Mouse (Mus musculus) liver, embryonic 15.5 days (tissue): ENCODE data around the gene Exd1. TPM values are rescaled to one million over a fixed set of nuclear protein-coding genes. Genes with fewer than 3 reads are reported as not detected.
"Not testable (repeated sequence)": the region's sequence is repeated elsewhere in the genome, so short reads cannot be mapped to it uniquely, and the experiment has no call there.

Source experiments
- ATAC-seq: fragments of 200-750 bp; cut with Nextera tagmentation; 2 replicates; pipeline ENCODE4 v1.8.0; 2017; ENCODE audit warnings: moderate number of reproducible peaks, mild to moderate bottlenecking, moderate library complexity; ENCODE audit not compliant: insufficient read depth
- H3K27ac ChIP-seq: fragments of 300-500 bp; sonication (generic); replicated peaks from 2 replicates; pipeline ENCODE4 v1.5.1; 2015; ENCODE audit warnings: mild to moderate bottlenecking, inconsistent platforms
- H3K27me3 ChIP-seq: fragments of 300-500 bp; sonication (generic); 2 replicates; pipeline ENCODE4 v1.6.1; 2015; ENCODE audit warnings: mild to moderate bottlenecking, inconsistent platforms
- H3K36me3 ChIP-seq: fragments of 300-500 bp; sonication (generic); replicated peaks from 2 replicates; pipeline ENCODE4 v1.6.1; 2015; ENCODE audit warnings: moderate library complexity, mild to moderate bottlenecking, inconsistent platforms
- H3K4me1 ChIP-seq: fragments of 300-500 bp; sonication (generic); replicated peaks from 2 replicates; pipeline ENCODE4 v1.6.1; 2015; ENCODE audit warnings: inconsistent platforms
- H3K4me2 ChIP-seq: fragments of 300-500 bp; sonication (generic); 2 replicates; pipeline ENCODE4 v1.6.1; 2015; ENCODE audit warnings: moderate library complexity, mild to moderate bottlenecking, inconsistent platforms
- H3K4me3 ChIP-seq: fragments of 300-500 bp; sonication (generic); replicated peaks from 2 replicates; pipeline ENCODE4 v1.5.1; 2015; ENCODE audit warnings: mild to moderate bottlenecking, inconsistent platforms
- H3K9ac ChIP-seq: fragments of 300-500 bp; sonication (generic); 2 replicates; pipeline ENCODE4 v1.6.1; 2015; ENCODE audit warnings: moderate library complexity, mild to moderate bottlenecking, inconsistent platforms
- H3K9me3 ChIP-seq: fragments of 300-500 bp; sonication (generic); replicated peaks from 2 replicates; pipeline ENCODE4 v1.6.1; 2016; ENCODE audit warnings: inconsistent platforms
- WGBS: fragments of 180-500 bp; shearing (Covaris S2); methylation state at CpG from one replicate; pipeline ENCODE4 v1.1.7; 2015; ENCODE audit warnings: mixed read lengths; ENCODE audit not compliant: insufficient replicate concordance; 5-methylcytosine and 5-hydroxymethylcytosine counted together
- polyA plus RNA-seq: library from polyadenylated mRNA; unstranded; fragments of >200 nt; fragmentation: Nextera tagmentation; extraction: Ambion mirVana; gene quantifications from 2 replicates; pipeline ENCODE4 v1.2.1, GENCODE M21; 2015

The Exd1 gene
- polyA plus RNA-seq, 1 experiment from 2014 or later, result 0.15 TPM

GRCm38 (mm10) chr2:119542106-119542505 is 5.3 kb downstream of the Exd1 start:
- Histone ChIP-seq H3K9me3 (no peaks in the 10 kb centered on the region), H3K27me3 (no peaks in the 10 kb centered on the region; the same call in 1 of the 2 replicates), H3K4me1 (peaks cover 11% of the 10 kb centered on the region), H3K9ac (no peak overlapping the region), H3K4me2 (no peak overlapping the region), H3K4me3 (no peak overlapping the region), H3K36me3 (no peaks in the 10 kb centered on the region), H3K27ac (no peak overlapping the region)
- 21% methylated on average over 1 of the region's 1 CpGs for WGBS
- ATAC-seq, result no peak

DNA sequence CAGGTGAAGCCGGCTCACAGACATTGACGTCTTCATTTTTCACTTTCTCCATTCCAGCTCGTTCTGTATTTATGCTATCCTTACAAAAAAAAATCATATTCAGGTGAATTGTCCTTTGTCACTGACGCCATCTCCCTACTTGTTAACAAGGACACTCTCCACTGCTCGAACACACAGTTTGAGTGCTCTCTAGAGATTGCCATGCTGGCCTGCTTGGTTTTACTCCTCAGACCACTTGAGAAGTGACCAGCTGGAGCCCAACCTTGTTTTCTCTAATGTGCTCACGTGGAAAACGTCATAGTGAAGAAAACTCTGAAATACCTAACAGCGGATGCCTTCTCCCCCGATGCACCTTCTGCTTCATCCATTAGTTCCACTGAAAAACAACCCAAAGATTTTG is 8.6 kb downstream of the Exd1 start:
- Histone ChIP-seq H3K4me2 (no peak overlapping the region), H3K36me3 (no peaks in the 10 kb centered on the region), H3K4me3 (no peak overlapping the region), H3K27me3 (no peaks in the 10 kb centered on the region; the same call in 1 of the 2 replicates), H3K4me1 (no peaks in the 10 kb centered on the region), H3K9me3 (no peaks in the 10 kb centered on the region), H3K9ac (no peak overlapping the region), H3K27ac (no peak overlapping the region)
- ATAC-seq, result no peak
- 68% methylated on average over 9 of the region's 9 CpGs for WGBS

DNA sequence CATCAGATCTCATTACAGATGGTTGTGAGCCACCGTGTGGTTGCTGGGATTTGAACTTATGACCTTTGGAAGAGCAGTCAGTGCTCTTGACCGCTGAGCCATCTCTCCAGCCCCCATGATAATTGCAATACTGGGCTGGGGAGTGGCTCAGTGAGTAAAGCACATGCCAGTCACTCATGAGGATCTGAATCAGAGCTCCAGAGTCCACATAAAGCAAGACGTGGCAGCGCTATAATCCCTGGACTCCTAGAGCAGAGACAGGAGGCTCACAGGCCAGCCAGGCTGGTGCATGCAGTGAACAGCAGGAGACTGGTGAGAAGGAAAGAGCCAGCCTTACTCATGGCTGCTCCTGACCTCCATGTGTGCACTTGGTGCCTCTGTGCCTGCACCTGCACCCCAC is 22.0 kb downstream of the Exd1 start:
- WGBS, result 60% methylated on average over 4 of the region's 4 CpGs

GRCm38 (mm10) chr2:119523836-119524235 is 23.6 kb downstream of the Exd1 start:
- Histone ChIP-seq H3K4me3 (no peak overlapping the region), H3K4me2 (no peak overlapping the region), H3K27ac (no peak overlapping the region), H3K27me3 (no peaks in the 10 kb centered on the region), H3K36me3 (no peaks in the 10 kb centered on the region), H3K9me3 (no peaks in the 10 kb centered on the region), H3K9ac (no peak overlapping the region), H3K4me1 (no peaks in the 10 kb centered on the region)
- 69% methylated on average over 4 of the region's 4 CpGs for WGBS
- no peak for ATAC-seq

More for the DNA sequence above, 22.0 kb downstream of the Exd1 start:
- H3K9ac ChIP-seq, result no peak overlapping the region
- no peak overlapping the region for H3K4me3 ChIP-seq
- no peaks in the 10 kb centered on the region for H3K27me3 ChIP-seq
- H3K4me2 ChIP-seq, result no peak overlapping the region
- no peaks in the 10 kb centered on the region for H3K4me1 ChIP-seq
- H3K27ac ChIP-seq, result no peak overlapping the region
- ATAC-seq, result no peak
- H3K36me3 ChIP-seq, result no peaks in the 10 kb centered on the region
- H3K9me3 ChIP-seq, result no peaks in the 10 kb centered on the region

DNA sequence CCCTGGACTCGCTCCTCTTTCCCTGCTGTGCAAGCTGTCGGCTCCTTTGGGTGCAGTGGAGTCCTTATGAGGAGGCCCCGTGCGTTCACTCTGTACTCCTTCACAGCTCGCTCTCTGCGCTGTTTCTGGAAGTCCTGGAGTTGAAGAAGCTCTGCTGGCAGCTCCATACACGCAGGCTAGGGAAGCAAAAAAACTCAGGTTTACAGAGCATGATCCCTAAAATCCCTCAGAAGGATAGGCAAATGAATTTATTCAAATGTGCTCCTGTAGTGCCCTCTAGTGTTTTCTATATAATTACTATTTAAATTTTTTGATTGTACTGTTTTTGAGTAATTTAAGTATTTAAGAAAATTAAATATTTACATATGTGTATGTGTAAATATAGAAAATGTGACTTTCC is 26.9 kb downstream of the Exd1 start:
- H3K4me2 ChIP-seq, result no peak overlapping the region
- H3K9ac ChIP-seq, result no peak overlapping the region
- 66% methylated on average over 7 of the region's 7 CpGs for WGBS
- H3K27ac ChIP-seq, result no peak overlapping the region
- ATAC-seq, result no peak
- H3K4me3 ChIP-seq, result no peak overlapping the region
- H3K4me1 ChIP-seq, result no peaks in the 10 kb centered on the region
- no peaks in the 10 kb centered on the region for H3K27me3 ChIP-seq
- no peaks in the 10 kb centered on the region for H3K9me3 ChIP-seq
- no peaks in the 10 kb centered on the region for H3K36me3 ChIP-seq

DNA sequence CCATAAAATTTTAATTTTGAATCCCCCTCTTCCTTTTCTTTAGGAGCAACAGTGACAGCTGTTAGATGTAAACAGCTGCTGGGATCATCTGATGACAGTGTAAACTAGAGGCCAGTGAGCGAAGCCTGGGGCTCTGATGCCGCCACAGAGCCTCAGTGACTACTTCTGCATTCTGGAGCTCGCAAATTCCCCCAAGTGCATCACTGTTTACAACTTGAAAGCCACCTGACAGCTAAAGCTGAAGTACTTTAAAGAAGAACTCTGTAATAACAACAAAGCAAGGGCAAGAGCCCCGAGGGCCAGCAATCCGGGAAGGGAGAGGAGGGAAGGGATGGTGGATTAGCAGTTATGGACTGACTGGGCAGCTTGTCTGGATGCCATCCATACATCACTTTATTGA is 30.6 kb downstream of the Exd1 start:
- ATAC-seq, result no peak
- 43% methylated on average over 5 of the region's 5 CpGs for WGBS

DNA sequence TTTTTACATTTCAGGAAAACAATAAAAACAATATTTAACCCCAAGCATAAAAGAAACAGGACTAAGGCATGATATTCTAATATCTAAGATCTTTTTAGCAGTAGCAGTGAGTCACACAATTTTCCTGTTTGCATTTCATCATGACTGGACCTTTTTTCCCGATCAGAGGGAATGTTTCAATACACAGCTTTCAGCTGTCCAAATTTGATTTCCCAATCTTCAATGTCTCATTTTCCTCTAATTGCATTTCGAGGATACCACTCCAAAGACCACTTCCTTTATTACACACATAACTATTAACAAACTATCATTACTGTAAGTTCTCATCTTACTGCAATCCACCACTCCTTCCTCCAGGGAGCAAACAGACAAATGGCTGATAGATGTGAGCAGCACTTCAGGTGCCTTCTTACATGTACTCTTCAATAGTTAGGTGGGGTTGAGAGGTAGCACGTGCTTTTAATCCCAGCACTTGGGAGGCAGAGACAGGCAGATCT is 33.4 kb downstream of the Exd1 start:
- 52% methylated on average over 3 of the region's 3 CpGs for WGBS
- H3K36me3 ChIP-seq, result no peaks in the 10 kb centered on the region
- ATAC-seq, result no peak
- H3K4me2 ChIP-seq, result no peak overlapping the region
- no peak overlapping the region for H3K4me3 ChIP-seq
- H3K27ac ChIP-seq, result no peak overlapping the region
- H3K9ac ChIP-seq, result no peak overlapping the region
- H3K9me3 ChIP-seq, result no peaks in the 10 kb centered on the region
- no peaks in the 10 kb centered on the region for H3K4me1 ChIP-seq
- no peaks in the 10 kb centered on the region for H3K27me3 ChIP-seq

More for the DNA sequence above, 30.6 kb downstream of the Exd1 start:
- Histone ChIP-seq H3K9ac (no peak overlapping the region), H3K27me3 (no peaks in the 10 kb centered on the region), H3K36me3 (no peaks in the 10 kb centered on the region), H3K4me1 (no peaks in the 10 kb centered on the region), H3K27ac (no peak overlapping the region), H3K4me3 (no peak overlapping the region), H3K4me2 (no peak overlapping the region), H3K9me3 (no peaks in the 10 kb centered on the region)

GRCm38 (mm10) chr2:119512292-119512691 is 35.1 kb downstream of the Exd1 start:
- ATAC-seq, result no peak
- WGBS, result 69% methylated on average over 3 of the region's 3 CpGs
- H3K4me3 ChIP-seq, result no peak overlapping the region

GRCm38 (mm10) chr2:119510856-119511255 is 36.6 kb downstream of the Exd1 start:
- 76% methylated on average over 2 of the region's 2 CpGs for WGBS
- Histone ChIP-seq H3K36me3 (no peaks in the 10 kb centered on the region), H3K9ac (no peak overlapping the region), H3K4me2 (no peak overlapping the region), H3K27ac (no peak overlapping the region), H3K4me3 (no peak overlapping the region), H3K27me3 (no peaks in the 10 kb centered on the region), H3K4me1 (no peaks in the 10 kb centered on the region), H3K9me3 (no peaks in the 10 kb centered on the region)
- ATAC-seq, result no peak

More at GRCm38 (mm10) chr2:119512292-119512691, 35.1 kb downstream of the Exd1 start:
- Histone ChIP-seq H3K9me3 (no peaks in the 10 kb centered on the region), H3K9ac (no peak overlapping the region), H3K27ac (no peak overlapping the region), H3K4me2 (no peak overlapping the region), H3K27me3 (no peaks in the 10 kb centered on the region), H3K36me3 (no peaks in the 10 kb centered on the region), H3K4me1 (no peaks in the 10 kb centered on the region)

DNA sequence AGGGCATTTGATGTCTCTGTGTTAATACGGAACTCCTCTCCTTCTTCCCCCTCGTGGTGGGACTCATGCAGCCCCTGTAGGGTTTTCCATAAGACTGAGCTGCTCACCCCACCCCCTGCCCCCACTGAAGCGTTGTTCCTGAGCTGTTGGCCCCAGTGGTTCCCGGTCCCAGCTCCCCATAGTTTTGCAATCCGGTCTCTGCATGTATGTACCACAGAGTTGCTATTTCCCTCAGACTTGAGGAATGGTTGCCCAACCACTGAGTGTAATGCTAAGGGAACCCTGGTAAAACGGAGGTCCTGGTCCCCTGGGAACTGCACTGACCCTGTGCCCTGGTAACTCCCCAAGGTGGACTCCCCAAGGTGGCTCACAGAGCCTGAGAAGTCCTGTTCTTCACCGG is 38.9 kb downstream of the Exd1 start:
- H3K9me3 ChIP-seq, H3K4me3 ChIP-seq, ATAC-seq, H3K36me3 ChIP-seq, H3K27ac ChIP-seq, H3K9ac ChIP-seq, H3K4me1 ChIP-seq, H3K27me3 ChIP-seq, H3K4me2 ChIP-seq: not testable (repeated sequence)
- 47% methylated on average over 7 of the region's 7 CpGs for WGBS

- H3K9me3 ChIP-seq, result no peaks in the 10 kb centered on the region
Measured at GRCm38 (mm10) chr2:119507108-119507507, 40.3 kb downstream of the Exd1 start.

DNA sequence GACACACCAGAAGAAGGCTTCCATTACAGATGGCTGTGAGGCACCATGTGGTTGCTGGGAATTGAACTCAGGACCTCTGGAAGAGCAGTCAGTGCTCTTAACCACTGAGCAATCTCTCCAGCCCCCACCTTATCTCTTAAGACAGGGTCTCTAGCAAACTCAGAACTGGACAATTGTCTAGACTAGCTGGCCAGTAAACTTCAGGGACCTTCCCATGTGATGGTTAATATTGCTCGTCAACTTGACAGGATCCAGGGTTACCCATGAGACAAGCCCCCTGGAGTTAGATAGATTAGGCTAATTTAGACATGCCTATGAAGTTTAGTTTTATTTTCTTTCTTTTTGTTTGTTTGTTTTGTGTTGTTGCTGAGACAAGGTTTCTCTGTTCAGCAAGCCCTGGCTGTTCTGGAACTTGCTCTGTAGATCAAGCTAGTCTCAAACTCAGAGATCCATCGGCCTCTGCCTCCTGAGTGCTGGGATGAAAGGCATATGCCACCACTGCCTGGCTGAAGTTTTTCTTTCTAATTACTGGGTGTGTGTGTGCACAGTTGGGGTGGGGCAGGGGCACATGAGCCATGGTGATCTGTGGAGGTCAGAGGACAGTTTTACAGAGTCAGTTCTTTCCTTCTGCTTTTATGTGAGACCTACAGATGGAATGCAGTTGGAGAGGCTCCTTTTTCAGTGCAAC is 46.3 kb downstream of the Exd1 start:
- Histone ChIP-seq H3K27ac (no peak overlapping the region), H3K36me3 (no peaks in the 10 kb centered on the region), H3K27me3 (no peaks in the 10 kb centered on the region), H3K4me2 (no peak overlapping the region), H3K4me3 (no peak overlapping the region), H3K4me1 (no peaks in the 10 kb centered on the region), H3K9me3 (no peaks in the 10 kb centered on the region), H3K9ac (no peak overlapping the region)
- no peak for ATAC-seq
- 75% methylated on average over 2 of the region's 2 CpGs for WGBS

More at GRCm38 (mm10) chr2:119507108-119507507, 40.3 kb downstream of the Exd1 start:
- Histone ChIP-seq H3K9ac (no peak overlapping the region), H3K27ac (no peak overlapping the region), H3K27me3 (no peaks in the 10 kb centered on the region), H3K36me3 (no peaks in the 10 kb centered on the region), H3K4me3 (no peak overlapping the region), H3K4me1 (no peaks in the 10 kb centered on the region), H3K4me2 (no peak overlapping the region)
- ATAC-seq, result no peak
